Mouse (Mus musculus) gastrocnemius, postnatal 25 days (tissue): ENCODE measurements around the gene Dnajc22. TPM values are rescaled to one million over a fixed set of nuclear protein-coding genes. Genes with fewer than 3 reads are reported as not detected.

Experiments used
- DNase-seq: peaks from one replicate; pipeline ENCODE4 v3.0.0; 2022
- microRNA-seq, 2 experiments: library from miRNA; unstranded; fragments of <30 nt; microRNA quantifications; one replicate each; pipeline ENCODE4 v1.2.0; 2021; ENCODE audit warnings: borderline replicate concordance in 2 of 2
- total RNA-seq, 2 experiments: library from RNA; stranded (reverse); gene quantifications; 1 replicate in 1 of 2; 2 replicates in 1 of 2; pipeline ENCODE4 v1.2.3; 2021

The Dnajc22 gene
- total RNA-seq, 2 experiments from 2014 or later = 0.16 TPM; not detected in 1

DNA sequence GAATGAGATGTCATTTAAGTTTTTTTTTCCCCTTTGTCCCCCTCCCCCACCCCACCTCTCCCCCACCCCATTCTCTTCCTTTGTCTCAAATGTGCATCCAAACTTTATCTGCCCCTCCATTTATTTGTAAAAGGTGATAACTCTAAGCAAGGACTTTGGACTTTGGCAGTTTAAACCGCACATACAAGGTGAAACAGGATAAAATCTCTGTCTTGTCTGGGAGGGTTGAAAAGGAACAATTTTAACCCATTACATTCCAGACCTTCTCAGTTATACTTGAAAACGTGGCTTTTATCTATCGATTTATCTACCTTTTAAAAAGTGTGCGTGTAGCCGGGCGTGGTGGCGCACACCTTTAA lies 22.1 kb downstream of the Dnajc22 start:
- DNase-seq = no peak

DNA sequence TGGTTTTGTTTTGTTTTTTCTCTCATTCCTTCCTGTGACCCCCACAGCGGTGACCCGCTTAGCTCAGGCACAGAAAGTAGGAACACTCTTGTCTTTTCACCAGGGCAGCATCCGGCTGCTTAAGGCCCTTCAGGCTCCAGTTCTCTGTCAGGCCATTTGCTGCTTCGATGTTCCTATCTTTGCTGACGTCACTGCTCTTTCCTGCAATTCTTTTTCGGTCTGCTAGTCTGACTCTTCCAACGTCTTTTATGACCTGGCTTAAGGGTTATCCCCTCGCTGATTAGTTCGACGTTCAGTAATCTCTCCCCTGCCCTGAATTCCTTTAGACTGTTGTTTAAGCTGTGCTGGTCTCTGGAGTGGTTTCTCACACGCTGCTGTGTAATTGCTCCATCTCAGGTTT lies 23.6 kb downstream of the Dnajc22 start:
- no peak for DNase-seq

DNA sequence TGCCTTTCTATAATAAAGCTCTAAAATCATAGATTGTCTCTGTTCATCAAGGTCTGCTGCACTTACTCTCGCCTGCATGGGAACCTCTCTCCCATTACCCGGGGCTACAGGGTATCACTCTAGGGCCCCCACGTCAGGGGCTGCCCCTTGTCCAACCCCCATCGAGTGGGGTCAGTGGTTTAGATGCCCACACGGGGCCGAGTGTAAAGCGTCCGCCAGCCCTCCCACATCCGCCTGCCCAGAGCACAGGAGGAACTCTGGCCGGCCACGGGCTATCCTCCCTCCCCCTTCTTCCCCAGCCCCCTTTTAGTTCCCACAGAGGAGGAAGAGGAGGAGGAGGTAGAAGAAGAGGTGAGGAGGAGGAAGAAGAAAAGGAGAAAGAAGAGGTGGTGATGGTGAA lies 27.8 kb downstream of the Dnajc22 start:
- DNase-seq = no peak

DNA sequence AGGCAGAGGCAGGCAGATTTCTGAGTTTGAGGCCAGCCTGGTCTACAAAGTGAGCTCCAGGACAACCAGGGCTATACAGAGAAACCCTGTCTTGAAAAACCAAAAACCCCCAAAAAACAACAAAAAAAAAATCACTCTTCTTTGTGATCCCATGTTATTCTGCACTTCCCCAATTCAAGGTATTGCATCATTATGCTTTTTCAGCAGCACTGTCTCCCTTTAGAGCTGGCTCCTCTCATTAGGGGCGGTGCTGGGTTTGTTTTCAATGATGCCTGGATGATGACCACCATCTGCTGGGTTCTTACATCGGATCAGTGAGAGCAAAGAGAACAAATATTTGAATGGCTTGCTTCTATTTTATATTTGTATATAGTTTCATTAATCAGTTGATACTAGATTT lies 29.7 kb downstream of the Dnajc22 start:
- DNase-seq = no peak

DNA sequence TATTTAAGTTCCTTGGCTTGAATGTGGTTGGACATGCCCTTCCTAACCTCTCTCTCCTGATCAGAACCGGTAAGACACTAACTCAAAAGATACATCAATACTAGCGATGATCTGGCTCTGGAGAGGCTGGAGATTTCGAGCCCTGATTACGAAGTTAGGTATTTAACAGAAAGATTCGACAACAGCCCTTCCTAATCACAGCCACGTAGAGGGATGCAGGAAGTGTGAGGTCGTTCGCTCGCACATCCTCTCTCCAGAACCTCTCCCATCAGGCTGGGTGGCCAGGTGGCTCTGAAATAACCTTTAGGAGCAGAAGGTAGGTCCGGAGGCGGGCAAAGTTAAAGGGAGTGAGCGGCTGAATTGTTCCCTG lies 32.7 kb downstream of the Dnajc22 start, which contains the start of gene Spats2:
Gene Spats2 (plus strand): TSS at position 206 of the 370 bp plus-strand sequence.
- no peak for DNase-seq

DNA sequence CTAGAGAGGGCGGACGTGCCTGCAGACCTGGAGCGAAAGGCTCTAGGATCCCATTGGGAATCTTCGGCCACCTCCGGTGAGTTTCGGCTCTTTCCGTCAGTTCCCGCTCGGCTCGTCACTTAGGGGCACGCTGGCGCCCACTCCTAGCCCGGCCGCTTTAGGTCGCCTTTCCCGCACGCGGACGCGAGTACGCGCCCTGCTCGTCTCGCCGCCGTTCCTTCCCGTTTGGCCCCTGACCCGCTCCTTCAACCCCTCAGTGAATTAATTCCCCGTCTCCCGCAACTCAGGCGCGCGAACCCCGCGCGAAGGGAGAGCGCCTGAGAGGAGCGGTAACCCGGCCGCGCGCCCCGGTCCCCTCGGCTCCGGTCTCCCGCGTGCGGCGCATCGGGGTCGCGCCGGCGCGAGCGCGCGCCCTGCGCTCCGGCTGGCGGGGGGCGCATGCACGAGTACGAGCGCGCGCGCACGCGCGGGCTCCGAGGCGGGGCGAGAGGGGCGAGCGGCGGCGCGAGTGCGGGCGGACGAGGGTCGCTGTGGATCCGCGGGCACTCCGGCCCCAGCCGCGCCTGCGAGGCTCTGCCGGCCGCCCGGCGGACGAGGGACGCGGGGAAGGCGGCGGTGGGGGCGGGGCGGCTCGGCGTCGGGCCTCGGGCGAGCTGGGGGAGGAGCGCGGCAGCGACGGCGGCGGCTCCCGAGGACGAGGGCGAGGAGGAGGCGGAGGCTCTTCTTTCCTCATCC lies 33.3 kb downstream of the Dnajc22 start:
- peak; percentile 78 for DNase-seq

DNA sequence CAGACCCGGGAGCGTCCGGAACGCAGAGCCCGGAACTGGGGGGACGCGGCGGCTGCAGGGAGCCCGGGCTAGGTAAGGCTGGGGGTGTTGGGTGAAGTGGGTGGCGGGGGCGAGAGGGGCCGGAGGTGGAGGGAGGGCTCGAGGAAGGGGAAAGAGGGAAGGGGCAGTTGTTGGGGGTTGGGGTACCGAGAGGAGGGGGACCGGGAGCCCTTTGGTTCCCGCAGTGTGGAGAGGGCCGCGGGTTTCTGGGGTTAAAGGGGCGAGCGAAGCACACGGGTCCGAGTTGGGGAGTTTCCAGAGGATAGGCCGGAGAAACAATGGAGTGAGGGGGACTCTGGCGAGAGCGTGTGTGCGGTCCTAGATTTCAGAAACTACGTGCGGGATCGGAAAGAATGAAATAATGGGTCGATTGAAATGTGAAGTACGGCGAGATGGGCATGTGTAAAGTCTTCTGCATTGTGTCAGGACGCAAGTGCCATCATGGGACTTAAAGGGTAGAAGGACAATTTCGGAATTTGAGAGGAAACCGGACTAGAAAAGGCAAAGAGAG lies 33.9 kb downstream of the Dnajc22 start:
- no peak for DNase-seq

DNA sequence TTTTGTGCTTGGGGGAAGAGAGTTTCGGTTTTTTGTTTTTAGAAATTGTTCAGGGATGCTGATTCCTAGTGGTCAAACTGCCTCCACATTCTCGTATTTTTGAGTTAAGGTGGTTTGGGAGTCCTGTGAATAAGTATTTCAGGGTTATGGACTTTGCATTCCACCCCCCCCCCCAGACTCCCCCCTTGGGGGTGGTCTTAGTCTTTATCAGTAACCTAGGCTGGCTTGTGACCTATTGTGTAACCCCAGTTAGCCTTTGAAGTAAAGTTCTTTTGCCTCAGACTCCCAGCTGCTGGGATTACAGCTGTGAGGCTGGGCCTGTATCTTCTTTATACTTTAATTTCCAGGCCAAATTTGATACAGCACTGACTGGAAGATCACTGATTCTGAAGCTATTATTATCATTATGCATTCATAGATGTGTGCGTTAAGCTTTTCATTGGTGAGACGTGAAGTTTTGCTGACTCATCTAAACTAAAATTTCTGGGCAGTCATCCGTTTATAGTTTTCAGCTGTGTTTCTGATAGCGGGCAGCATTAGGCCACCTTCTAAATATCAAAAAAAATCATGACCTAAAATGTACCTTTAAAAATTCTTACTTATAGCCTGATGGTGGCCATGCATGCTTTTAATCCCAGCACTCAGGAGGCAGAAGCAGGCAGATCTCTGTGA lies 35.0 kb downstream of the Dnajc22 start:
- no peak for DNase-seq

DNA sequence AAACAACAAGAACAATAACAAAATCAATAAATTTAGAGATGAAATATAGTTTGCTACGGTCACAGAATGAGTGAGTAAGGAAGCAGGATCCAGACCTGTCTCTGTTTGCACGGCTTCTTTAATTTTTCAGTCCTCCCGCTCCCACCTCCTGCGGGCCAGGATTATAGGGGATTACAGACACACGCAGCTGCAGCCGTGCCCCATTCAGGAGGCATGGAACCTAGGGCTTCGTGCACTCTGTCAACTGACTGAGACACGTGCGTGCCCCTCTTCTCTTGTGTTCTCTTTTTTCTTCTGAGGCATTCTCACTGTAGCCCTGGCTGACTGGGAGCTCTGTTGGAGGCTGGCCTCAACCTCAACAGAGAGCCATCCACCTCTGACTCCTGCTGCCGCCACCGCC lies 36.5 kb downstream of the Dnajc22 start:
- no peak for DNase-seq

DNA sequence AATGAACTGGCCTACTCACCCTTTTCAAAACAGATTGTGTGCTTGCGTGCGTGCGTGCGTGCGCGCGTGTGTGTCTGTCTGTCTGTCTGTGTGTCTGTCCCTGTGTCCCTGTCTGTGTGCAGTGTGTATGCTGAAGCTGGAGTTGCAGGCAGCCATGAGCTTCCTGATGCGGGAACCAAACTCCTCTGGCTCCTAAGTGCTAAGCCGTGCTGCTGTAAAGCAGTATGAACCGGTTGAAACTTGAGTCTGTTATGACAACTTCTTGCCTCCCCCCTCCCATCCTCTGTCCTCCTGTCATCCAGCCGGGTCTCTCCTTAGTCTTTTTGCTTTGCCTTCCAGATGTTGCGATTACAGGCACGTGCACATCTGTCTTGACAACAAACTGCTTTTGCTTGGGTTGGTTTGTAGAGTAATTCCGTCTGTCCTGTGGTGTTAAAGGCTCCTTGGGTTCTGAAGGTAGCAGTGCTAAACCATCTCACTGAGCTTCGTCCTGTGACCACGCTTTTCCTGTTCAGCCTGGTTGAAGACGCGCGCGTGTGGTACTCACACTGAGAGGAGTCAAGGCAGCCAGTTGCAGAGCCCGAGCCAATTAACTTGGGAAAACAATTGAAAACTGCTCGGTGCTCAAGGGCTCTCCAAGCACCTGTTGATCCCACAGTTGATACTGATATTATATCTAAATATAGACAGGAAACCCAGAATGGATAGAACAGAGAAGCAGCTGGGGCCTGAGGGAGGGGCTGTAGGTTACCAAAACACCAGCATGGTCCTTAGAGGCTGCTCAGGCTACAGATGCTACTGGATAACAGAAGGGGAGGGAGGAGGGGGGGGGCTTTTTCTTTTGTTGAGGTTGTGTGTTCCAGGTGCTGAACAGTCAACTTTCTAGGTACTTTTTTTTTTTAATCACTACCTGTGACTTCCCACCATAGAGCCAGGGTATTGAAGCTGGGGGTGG lies 37.3 kb downstream of the Dnajc22 start:
- no peak for DNase-seq

DNA sequence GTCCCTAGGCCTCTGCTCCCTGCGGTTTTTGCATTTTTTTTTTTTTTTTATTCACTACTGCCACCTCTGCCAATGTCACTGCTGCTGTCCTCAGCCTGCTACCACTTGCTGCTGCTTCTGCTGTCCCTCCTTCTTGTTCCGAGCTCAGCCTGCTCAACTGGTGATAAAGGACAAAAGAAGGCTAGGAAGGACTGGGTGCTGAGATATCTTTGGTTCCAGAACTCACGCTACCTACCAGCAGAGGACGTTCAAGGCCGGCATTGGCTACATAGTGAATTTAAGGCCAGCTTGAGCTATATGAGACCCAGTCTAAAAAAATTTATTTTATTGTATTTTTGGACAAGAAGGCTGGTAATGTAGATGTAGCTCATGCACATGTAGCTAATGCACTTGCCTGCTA lies 45.4 kb downstream of the Dnajc22 start:
- DNase-seq = no peak

DNA sequence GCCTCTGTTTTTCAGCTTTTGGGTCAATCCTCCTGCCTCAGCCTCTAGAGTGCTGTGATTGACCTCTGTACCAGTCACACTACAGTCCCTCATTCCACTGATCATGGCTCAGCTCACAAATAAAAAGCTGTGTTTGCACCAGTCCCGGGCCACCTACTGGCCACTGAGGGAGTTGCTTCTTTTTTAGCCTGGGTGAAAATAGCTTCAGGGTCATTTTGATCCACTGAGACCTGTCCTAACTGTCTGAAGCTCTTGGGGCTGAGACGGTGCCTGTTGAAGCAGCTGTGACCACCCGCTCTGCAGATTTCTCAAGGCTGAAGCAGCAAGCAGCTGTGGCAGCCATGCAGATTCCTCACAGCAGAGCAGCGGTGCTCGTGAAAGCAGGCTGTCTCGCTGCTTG lies 46.7 kb downstream of the Dnajc22 start:
- peak; percentile 20 for DNase-seq

DNA sequence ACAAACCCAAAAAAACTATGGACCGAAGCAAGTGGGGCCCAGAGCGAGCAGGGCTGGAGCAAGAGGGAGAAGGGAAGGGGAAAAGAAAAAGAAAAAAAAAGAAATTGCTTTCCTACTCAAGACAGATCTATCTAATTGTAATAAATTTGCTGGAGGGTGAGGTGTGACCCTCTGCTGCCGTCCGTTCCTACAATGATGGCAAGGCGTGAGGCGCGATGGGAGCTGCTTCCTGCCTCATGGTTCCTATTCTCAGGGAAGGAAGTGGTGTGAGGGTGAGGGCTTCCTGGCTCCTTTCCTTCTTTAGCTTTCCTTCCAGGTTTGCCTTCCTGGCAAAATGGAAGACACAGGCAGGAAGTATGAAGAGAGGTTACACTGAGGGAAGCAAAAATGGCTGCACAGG lies 57.5 kb downstream of the Dnajc22 start:
- DNase-seq = no peak

DNA sequence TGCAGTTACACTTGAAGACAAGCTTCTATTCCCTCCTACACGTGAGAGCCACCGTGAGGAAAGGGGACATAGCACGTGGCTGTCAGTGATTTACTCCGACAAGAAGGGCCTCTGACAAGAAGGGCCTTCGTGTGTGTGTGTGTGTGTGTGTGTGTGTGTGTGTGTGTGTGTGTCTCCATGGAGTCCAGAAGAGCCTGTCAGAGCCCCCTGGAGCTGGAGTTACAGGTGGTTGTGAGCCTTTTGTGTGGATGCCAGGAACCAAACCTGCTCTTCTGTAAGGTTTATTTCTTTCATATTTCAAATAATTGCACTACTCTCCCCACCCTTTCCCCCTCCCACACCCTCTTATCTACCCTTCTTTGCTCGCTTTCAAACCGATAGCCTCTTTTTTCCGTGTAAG lies 58.4 kb downstream of the Dnajc22 start:
- DNase-seq = no peak

DNA sequence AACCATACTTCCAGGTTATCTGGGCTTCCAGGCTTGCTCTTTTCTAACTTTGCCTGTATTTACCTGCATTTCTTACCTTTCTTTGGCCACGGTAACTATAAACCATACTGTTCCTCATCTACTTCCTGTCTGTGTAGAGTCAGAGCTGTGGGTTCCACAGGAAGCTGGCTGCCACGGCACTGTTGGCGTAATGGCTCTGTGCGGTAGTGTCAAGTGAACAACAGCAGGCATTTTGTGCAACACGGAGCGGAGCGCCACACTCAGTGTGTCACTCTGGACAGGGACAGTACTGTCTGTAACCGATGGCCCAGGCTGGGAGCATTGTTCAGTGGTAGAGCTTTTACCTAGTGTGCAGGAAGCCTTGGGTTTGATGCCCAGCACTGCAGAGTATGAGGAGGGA lies 60.5 kb downstream of the Dnajc22 start:
- DNase-seq = no peak

Small RNAs within 50 kb of the gene (microRNA-seq; reads per million reads assigned to microRNA genes)
- gene Mir6960 = 0 to 0.26 reads per million in 2 experiments

Other genes with a start within 250 kb of the Dnajc22 start
- gene Kmt2d, start 222.0 kb upstream of the Dnajc22 start, total RNA-seq = 10 to 100 TPM; 36.6 to 43.5 TPM
- gene Rhebl1, start 198.6 kb upstream of the Dnajc22 start, total RNA-seq = 1 to 10 TPM; 2.5 to 2.9 TPM
- gene Dhh, start 194.6 kb upstream of the Dnajc22 start, total RNA-seq = 1 to 10 TPM; 1.2 to 2.3 TPM
- 1 to 10 TPM; 6.1 to 6.6 TPM for gene Lmbr1l, start 174.9 kb upstream of the Dnajc22 start, total RNA-seq
- gene Tuba1b, start 158.6 kb upstream of the Dnajc22 start, total RNA-seq = 10 to 100 TPM; 36.4 to 44.5 TPM
- not detected for gene Gm49450, start 139.6 kb upstream of the Dnajc22 start, total RNA-seq
- gene Tuba1a, start 139.5 kb upstream of the Dnajc22 start, total RNA-seq = 10 to 100 TPM; 43.5 to 52.6 TPM
- gene Tuba1c, start 63.3 kb upstream of the Dnajc22 start, total RNA-seq = 10 to 100 TPM in 1 of 2 experiments, 1 to 10 TPM in 1; 7.1 to 10.7 TPM
- gene Prph, start 38.0 kb upstream of the Dnajc22 start, total RNA-seq = 1 to 10 TPM in 1 of 2 experiments, under 1 TPM in 1; 0.75 to 1.4 TPM
- gene Troap, start 18.6 kb upstream of the Dnajc22 start, total RNA-seq = under 1 TPM in 1 of 2 experiments, not detected in 1; 0.49 TPM
- not detected for gene C1ql4, start 5.4 kb upstream of the Dnajc22 start, total RNA-seq
- gene Spats2, start 32.7 kb downstream of the Dnajc22 start, total RNA-seq = 1 to 10 TPM; 4.5 to 4.6 TPM
- gene Kcnh3, start 131.7 kb downstream of the Dnajc22 start, total RNA-seq = not detected
- 10 to 100 TPM; 20.9 to 28.7 TPM for gene Mcrs1, start 158.8 kb downstream of the Dnajc22 start, total RNA-seq
- gene Prpf40b, start 201.9 kb downstream of the Dnajc22 start, total RNA-seq = 10 to 100 TPM; 20.0 to 20.7 TPM
- gene Fam186b, start 202.7 kb downstream of the Dnajc22 start, total RNA-seq = not detected